Mouse (Mus musculus) embryonic facial prominence, embryonic 12.5 days (tissue): ENCODE data around the gene Ptprc. TPM values are rescaled to one million over a fixed set of nuclear protein-coding genes. Genes with fewer than 3 reads are reported as not detected.

Experiments
- ATAC-seq: fragments of 200-750 bp; cut with Nextera tagmentation; 2 replicates; pipeline ENCODE4 v1.8.0; 2017; ENCODE audit not compliant: insufficient number of reproducible peaks, insufficient read depth, low FRiP score, low TSS enrichment
- H3K27ac ChIP-seq: fragments of 300-500 bp; sonication (generic); 2 replicates; pipeline ENCODE4 v1.5.1; 2016; ENCODE audit warnings: mild to moderate bottlenecking
- H3K27me3 ChIP-seq: fragments of 300-500 bp; sonication (generic); 2 replicates; pipeline ENCODE4 v1.6.1; 2016; ENCODE audit warnings: mild to moderate bottlenecking, moderate library complexity
- H3K36me3 ChIP-seq: fragments of 300-500 bp; sonication (generic); 2 replicates; pipeline ENCODE4 v1.6.1; 2016; ENCODE audit warnings: mild to moderate bottlenecking
- H3K4me1 ChIP-seq: fragments of 300-500 bp; sonication (generic); 2 replicates; pipeline ENCODE4 v1.6.1; 2016
- H3K4me2 ChIP-seq: fragments of 300-500 bp; sonication (generic); replicated peaks from 2 replicates; pipeline ENCODE4 v1.6.1; 2016; ENCODE audit warnings: mild to moderate bottlenecking, moderate library complexity
- H3K4me3 ChIP-seq: fragments of 300-500 bp; sonication (generic); 2 replicates; pipeline ENCODE4 v1.5.1; 2016; ENCODE audit warnings: mild to moderate bottlenecking
- H3K9ac ChIP-seq: fragments of 300-500 bp; sonication (generic); 2 replicates; pipeline ENCODE4 v1.6.1; 2016; ENCODE audit warnings: mild to moderate bottlenecking, moderate library complexity
- H3K9me3 ChIP-seq: fragments of 300-500 bp; sonication (generic); 2 replicates; pipeline ENCODE4 v1.6.1; 2016; ENCODE audit warnings: mild to moderate bottlenecking, moderate library complexity
- WGBS: fragments of 180-500 bp; shearing (Covaris S2); methylation state at CpG from one replicate; pipeline ENCODE4 v1.1.7; 2016; 5-methylcytosine and 5-hydroxymethylcytosine counted together
- polyA plus RNA-seq: library from polyadenylated mRNA; unstranded; fragments of >200 nt; fragmentation: Nextera tagmentation; extraction: Ambion mirVana; gene quantifications from 2 replicates; pipeline ENCODE4 v1.2.1, GENCODE M21; 2016

Ptprc gene
- polyA plus RNA-seq, 1 experiment from 2014 or later: 1.9 TPM

DNA sequence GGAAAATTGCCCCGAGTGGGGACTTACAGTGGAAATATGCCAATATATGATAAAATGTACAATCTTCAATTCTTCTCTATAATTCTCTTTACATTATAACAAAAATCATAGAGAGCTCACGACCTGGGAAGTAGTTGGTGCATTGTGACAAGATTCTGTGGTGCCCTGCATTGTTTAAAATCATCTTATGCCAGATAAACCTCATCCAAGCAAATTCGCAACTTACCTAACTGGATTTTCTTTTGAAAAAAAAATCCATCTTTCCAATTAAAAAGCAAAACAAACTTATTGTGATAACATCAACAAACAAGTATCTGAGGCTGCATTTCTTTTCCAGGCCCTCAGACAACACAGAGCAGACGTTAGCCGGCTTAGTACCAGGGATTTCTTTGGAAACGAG, 1.8 kb downstream of the Ptprc start:
- Histone ChIP-seq H3K27me3 (no peaks in the 10 kb centered on the region), H3K27ac (no peak overlapping the region), H3K9ac (no peak overlapping the region), H3K4me1 (no peaks in the 10 kb centered on the region), H3K36me3 (no peaks in the 10 kb centered on the region), H3K4me3 (no peak overlapping the region), H3K4me2 (no peak overlapping the region), H3K9me3 (no peaks in the 10 kb centered on the region)
- no peak for ATAC-seq
- WGBS: 74% methylated on average over 6 of the region's 6 CpGs

DNA sequence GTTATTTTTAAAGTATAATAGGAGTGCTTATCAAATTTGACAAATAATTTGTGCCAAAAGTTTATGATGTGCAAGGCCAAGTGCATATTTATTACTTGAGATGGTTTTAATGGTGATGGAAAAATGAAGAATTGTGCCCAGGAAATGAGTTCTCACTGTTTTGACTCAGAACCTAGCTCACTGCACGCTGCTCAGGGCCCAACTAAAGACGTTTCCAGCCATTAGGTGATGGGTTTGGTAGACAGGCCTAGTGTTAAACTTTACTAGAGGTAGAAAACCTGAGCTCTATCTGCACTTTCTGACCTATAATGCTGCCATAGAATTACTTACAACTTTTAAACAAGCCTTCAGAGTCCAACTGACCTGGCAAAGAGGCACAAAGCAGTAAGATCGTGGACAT, 3.0 kb downstream of the Ptprc start:
- Histone ChIP-seq H3K9me3 (no peaks in the 10 kb centered on the region), H3K9ac (no peak overlapping the region), H3K4me1 (no peaks in the 10 kb centered on the region), H3K27ac (no peak overlapping the region), H3K36me3 (no peaks in the 10 kb centered on the region), H3K4me3 (no peak overlapping the region), H3K27me3 (no peaks in the 10 kb centered on the region), H3K4me2 (no peak overlapping the region)
- no peak for ATAC-seq
- 82% methylated on average over 3 of the region's 3 CpGs for WGBS

DNA sequence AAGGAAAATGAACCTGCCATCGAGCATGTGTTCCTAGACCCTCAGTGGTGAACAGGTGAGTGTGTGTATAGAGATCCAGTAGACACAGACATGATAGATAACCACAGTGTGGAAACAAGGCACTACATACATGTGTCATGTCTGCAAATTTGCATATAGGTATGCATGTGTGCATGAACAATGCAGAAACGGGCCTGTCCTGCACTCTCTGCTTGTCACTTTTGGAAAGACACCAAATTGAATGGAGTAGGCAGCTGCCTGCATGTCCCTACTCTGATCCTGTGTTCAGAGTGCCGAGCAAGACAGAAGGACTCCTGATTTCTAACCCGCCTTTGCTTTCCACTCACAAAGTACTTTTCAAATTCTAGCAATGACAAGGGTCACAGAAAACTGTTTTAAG, 3.4 kb downstream of the Ptprc start:
- Histone ChIP-seq H3K9ac (no peak overlapping the region), H3K9me3 (no peaks in the 10 kb centered on the region), H3K27me3 (no peaks in the 10 kb centered on the region), H3K27ac (no peak overlapping the region), H3K36me3 (no peaks in the 10 kb centered on the region), H3K4me1 (no peaks in the 10 kb centered on the region), H3K4me2 (no peak overlapping the region), H3K4me3 (no peak overlapping the region)
- no peak for ATAC-seq
- 92% methylated on average over 4 of the region's 4 CpGs for WGBS

DNA sequence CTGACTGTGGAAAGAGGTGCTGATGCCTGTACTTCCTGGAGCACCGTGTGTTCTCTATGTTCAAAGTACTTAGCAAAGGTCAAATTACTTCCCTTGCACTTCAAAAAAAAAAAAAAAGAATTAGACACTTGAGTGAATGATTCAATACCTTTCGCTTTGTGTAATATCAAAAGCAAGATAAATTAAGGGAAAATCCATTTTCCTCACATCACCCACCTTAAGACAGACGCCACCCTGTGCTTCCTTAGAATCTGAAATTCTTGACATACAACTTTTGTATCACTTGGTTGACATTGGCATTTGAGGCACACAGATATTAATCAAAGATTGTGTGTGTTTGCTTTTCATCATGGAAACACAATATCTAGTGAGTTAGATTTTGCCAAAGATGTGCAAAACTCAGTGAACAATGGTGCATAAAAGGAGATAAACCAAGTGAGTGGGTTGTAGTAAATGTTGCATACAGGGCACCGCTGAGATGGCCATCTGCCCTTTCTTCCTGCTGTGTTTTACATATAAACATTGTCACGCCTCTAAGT, 9.2 kb downstream of the Ptprc start:
- Histone ChIP-seq H3K27me3 (no peaks in the 10 kb centered on the region), H3K27ac (no peak overlapping the region), H3K4me3 (no peak overlapping the region), H3K4me2 (no peak overlapping the region), H3K36me3 (no peaks in the 10 kb centered on the region), H3K9me3 (no peaks in the 10 kb centered on the region), H3K4me1 (no peaks in the 10 kb centered on the region), H3K9ac (no peak overlapping the region)
- 72% methylated on average over 5 of the region's 5 CpGs for WGBS
- no peak for ATAC-seq

DNA sequence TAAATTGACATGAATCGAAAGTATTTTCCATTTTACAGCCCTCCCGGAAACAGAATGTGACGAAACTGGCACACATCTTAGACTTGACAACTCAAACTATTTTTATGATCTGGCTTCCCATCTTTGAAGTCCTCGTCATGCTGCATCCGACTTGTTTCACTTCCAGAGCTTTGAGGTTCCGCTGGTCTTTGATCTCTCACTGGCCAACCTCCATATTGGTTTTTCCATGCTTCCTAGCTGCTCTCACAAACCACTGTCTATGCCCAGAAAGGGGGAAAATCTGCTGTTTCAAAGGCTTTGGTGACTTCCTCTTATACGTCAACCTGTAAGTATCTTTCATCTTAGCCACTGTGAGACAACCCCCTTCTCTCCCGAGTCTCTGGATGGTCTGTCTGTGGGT, 12.9 kb downstream of the Ptprc start:
- Histone ChIP-seq H3K4me2 (no peak overlapping the region), H3K9me3 (no peaks in the 10 kb centered on the region), H3K27me3 (no peaks in the 10 kb centered on the region), H3K4me1 (no peaks in the 10 kb centered on the region), H3K4me3 (no peak overlapping the region), H3K9ac (no peak overlapping the region), H3K27ac (no peak overlapping the region), H3K36me3 (no peaks in the 10 kb centered on the region)
- no peak for ATAC-seq
- WGBS: 90% methylated on average over 8 of the region's 8 CpGs

DNA sequence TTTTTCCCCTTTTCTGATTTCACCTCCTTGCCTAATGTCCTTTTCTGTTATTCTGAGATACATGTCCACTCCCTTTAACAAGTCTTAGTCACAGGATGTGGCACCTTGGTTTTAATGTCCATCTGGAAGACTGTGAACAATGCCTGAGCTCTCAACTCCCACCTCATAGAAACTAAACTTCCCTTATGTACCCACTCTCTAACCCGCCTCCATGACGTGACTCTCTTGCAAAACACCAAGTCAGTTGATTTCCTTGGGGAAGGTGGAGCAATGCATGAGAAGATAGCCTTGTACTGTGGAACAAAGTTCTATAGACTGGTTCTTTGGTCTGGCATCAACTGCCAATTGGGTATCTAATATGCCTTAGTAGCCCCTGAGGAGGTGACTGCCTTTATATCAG, 16.6 kb downstream of the Ptprc start:
- Histone ChIP-seq H3K4me2 (no peak overlapping the region), H3K9ac (no peak overlapping the region), H3K4me1 (no peaks in the 10 kb centered on the region), H3K27me3 (no peaks in the 10 kb centered on the region), H3K4me3 (no peak overlapping the region), H3K27ac (no peak overlapping the region), H3K9me3 (no peaks in the 10 kb centered on the region), H3K36me3 (no peaks in the 10 kb centered on the region)
- no peak for ATAC-seq
- WGBS: 89% methylated on average over 2 of the region's 2 CpGs

DNA sequence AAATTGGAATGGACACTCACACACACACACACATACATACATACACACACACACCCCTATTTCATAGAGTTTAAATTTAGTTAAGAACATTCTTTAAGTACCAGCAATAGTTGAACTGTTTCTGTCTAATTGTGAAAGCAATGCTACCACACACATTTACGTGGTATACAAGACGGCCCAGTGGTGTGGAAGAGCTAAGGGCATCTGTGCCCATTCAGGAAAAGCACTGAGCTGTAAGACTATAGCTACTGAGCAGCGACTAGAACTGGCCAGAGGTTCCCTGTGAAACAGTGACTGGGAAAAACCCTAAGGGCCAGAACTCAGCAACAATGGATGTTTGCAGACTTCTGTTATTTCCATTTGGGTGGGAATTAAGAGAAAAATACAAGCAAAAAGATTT, 17.3 kb downstream of the Ptprc start:
- H3K4me2 ChIP-seq: no peak overlapping the region
- ATAC-seq: no peak
- no peak overlapping the region for H3K27ac ChIP-seq
- H3K4me1 ChIP-seq: no peaks in the 10 kb centered on the region
- 59% methylated on average over 3 of the region's 3 CpGs for WGBS
- no peak overlapping the region for H3K4me3 ChIP-seq
- H3K36me3 ChIP-seq: no peaks in the 10 kb centered on the region
- no peaks in the 10 kb centered on the region for H3K27me3 ChIP-seq
- no peak overlapping the region for H3K9ac ChIP-seq
- no peaks in the 10 kb centered on the region for H3K9me3 ChIP-seq

DNA sequence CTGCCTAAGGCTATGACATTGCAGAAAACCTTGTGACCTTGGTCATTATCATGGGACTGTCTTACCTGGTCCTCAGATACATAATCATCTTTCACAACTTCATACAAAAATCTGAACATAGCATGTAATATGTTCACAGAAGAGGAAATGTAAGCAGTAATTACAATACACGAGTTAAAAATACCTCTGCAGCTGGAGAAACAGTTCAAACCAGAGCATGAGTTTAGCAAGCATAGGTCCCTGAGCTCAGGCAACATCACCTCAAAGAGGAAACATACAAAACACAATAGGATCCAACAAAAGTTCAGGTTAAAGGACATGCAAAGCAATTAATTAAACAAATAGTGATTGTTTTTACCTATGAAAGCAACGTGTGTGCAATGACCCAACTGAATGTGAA, 17.8 kb downstream of the Ptprc start:
- WGBS: 66% methylated on average over 2 of the region's 2 CpGs
- no peak overlapping the region for H3K4me3 ChIP-seq
- no peak overlapping the region for H3K9ac ChIP-seq
- H3K9me3 ChIP-seq: no peaks in the 10 kb centered on the region
- H3K4me2 ChIP-seq: no peak overlapping the region
- H3K36me3 ChIP-seq: no peaks in the 10 kb centered on the region
- no peaks in the 10 kb centered on the region for H3K27me3 ChIP-seq
- no peaks in the 10 kb centered on the region for H3K4me1 ChIP-seq
- ATAC-seq: no peak
- H3K27ac ChIP-seq: no peak overlapping the region

DNA sequence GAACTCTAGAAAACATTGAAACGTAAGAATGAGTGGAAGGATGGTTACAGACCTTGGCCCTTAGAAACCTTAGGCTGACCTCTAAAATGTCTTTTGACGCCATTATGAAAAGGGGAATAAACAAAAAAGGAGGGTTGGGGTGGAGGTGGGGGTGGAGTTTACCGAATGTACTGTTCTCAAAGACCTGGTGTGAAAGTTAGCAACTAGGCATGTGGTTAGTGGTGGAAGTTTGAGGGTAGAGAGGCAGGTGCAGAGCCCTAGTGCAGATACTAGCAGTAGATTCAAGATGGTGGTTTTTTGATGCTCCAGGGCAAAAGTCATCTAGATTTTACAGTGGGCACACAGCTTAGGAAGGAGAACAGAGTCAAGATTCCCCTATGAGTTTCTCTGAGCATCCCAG, 18.5 kb downstream of the Ptprc start:
- Histone ChIP-seq H3K9ac (no peak overlapping the region), H3K27ac (no peak overlapping the region), H3K27me3 (no peaks in the 10 kb centered on the region), H3K4me2 (no peak overlapping the region), H3K4me1 (no peaks in the 10 kb centered on the region), H3K36me3 (no peaks in the 10 kb centered on the region), H3K9me3 (no peaks in the 10 kb centered on the region), H3K4me3 (no peak overlapping the region)
- WGBS: 88% methylated on average over 3 of the region's 3 CpGs
- ATAC-seq: no peak

DNA sequence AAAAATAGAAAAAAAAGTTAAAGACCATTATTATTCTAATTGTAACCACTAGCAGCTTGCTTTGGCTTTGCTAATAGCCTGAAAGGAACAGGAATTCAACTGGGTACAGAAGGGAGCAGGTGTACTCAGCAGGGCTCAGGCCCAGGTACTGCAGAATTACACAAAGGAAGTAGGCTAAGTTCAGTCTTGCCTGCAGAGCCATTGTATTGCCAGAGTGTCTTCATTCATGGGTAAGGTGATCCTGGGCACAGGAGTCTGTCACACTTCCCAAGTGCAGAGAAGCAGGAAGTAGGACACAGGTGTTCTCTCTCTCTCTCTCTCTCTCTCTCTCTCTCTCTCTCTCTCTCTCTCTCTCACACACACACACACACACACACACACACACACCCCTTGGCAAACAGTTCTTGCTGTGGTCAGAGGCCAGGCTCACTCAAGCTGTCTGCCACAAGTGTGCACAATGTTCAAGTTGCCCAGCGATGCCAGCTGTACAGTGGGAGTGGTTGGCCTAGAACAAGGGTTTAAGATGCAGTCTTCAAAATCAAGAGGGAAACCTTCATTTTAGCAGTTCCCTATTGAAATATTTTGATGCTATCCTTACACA, 21.2 kb downstream of the Ptprc start:
- no peaks in the 10 kb centered on the region for H3K4me1 ChIP-seq
- no peaks in the 10 kb centered on the region for H3K36me3 ChIP-seq
- H3K4me2 ChIP-seq: no peak overlapping the region
- no peak overlapping the region for H3K4me3 ChIP-seq
- no peak for ATAC-seq
- H3K9me3 ChIP-seq: no peaks in the 10 kb centered on the region
- 63% methylated on average over 1 of the region's 1 CpGs for WGBS
- no peaks in the 10 kb centered on the region for H3K27me3 ChIP-seq
- H3K27ac ChIP-seq: no peak overlapping the region
- no peak overlapping the region for H3K9ac ChIP-seq

DNA sequence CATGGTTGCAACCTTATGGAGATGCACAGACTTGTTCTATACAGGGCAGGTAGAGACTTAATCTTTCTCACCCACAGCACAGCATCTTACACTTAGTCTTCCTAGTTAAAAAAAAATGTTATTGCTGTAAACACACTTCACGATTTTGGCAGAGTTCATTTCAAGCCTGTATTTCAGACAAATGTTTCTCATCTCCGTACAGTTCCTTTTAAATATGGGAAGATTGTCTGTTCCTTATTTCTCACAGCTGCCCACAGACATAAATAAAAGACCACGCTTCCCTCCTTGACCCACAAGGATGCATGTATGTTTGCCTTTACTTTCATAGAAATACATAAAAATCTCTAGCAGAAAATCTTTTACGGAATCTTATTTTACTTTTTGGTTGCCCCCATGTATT, 22.4 kb downstream of the Ptprc start:
- no peak overlapping the region for H3K9ac ChIP-seq
- ATAC-seq: no peak
- no peak overlapping the region for H3K4me3 ChIP-seq
- no peaks in the 10 kb centered on the region for H3K4me1 ChIP-seq
- 72% methylated on average over 4 of the region's 4 CpGs for WGBS
- H3K27ac ChIP-seq: no peak overlapping the region
- no peaks in the 10 kb centered on the region for H3K9me3 ChIP-seq
- H3K36me3 ChIP-seq: no peaks in the 10 kb centered on the region
- no peak overlapping the region for H3K4me2 ChIP-seq
- H3K27me3 ChIP-seq: no peaks in the 10 kb centered on the region

DNA sequence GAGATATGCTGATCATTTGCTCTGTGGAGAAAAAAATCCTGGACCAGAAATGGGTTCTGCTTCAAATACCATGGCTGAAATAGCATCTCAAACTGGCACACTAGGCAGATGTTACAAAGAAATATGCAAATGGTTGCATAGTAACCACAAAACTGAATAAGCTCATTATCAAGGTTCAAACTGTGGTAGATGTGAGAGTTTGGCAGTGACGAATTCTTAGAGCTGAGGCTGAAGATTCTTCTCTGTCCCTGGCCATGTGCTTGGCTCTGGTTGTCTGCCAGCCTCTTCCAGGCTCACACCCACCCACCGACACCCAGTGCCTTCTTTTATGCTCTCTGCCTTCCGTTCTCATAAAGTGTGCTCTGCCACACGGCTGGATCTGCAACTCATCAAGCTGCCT, 26.7 kb downstream of the Ptprc start:
- Histone ChIP-seq H3K9me3 (no peaks in the 10 kb centered on the region), H3K4me2 (no peak overlapping the region), H3K36me3 (no peaks in the 10 kb centered on the region), H3K4me1 (no peaks in the 10 kb centered on the region), H3K4me3 (no peak overlapping the region), H3K27me3 (no peaks in the 10 kb centered on the region), H3K9ac (no peak overlapping the region), H3K27ac (no peak overlapping the region)
- WGBS: 67% methylated on average over 4 of the region's 4 CpGs
- ATAC-seq: no peak

DNA sequence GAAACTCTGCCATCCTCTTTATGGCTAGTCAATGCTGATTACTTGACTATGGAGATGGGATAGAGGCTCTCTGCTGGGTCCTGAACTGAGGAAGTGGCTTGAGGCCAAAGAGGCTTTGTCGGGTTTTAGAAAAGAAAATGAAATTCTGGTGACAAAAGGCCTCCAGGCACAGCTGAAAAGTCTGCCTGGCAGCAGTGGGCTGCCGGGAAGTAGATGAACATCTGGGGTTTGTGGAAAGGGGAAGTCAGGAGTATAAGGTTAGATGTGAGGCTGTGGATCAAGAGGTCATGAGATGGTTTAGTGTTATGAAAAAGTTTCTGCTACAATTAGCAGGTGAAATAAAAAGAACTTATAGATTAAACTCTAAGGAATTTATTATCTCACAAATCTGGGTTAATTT, 29.9 kb downstream of the Ptprc start:
- WGBS: 26% methylated on average over 2 of the region's 2 CpGs
- Histone ChIP-seq H3K4me3 (no peak overlapping the region), H3K27ac (no peak overlapping the region), H3K4me1 (no peaks in the 10 kb centered on the region), H3K4me2 (no peak overlapping the region), H3K36me3 (no peaks in the 10 kb centered on the region), H3K9ac (no peak overlapping the region), H3K9me3 (no peaks in the 10 kb centered on the region), H3K27me3 (no peaks in the 10 kb centered on the region)
- ATAC-seq: no peak
